Mouse (Mus musculus): ENCODE measurements at regions not wholly inside any gene's neighbourhood (a gene's known extent, or its start where the extent isn't known, plus 50 kb on each side); places are given as distances from the start of the nearest gene placed in this dataset.
A peak's percentile ranks its signal among the peaks of the same experiment; 100 is the strongest.

DNA sequence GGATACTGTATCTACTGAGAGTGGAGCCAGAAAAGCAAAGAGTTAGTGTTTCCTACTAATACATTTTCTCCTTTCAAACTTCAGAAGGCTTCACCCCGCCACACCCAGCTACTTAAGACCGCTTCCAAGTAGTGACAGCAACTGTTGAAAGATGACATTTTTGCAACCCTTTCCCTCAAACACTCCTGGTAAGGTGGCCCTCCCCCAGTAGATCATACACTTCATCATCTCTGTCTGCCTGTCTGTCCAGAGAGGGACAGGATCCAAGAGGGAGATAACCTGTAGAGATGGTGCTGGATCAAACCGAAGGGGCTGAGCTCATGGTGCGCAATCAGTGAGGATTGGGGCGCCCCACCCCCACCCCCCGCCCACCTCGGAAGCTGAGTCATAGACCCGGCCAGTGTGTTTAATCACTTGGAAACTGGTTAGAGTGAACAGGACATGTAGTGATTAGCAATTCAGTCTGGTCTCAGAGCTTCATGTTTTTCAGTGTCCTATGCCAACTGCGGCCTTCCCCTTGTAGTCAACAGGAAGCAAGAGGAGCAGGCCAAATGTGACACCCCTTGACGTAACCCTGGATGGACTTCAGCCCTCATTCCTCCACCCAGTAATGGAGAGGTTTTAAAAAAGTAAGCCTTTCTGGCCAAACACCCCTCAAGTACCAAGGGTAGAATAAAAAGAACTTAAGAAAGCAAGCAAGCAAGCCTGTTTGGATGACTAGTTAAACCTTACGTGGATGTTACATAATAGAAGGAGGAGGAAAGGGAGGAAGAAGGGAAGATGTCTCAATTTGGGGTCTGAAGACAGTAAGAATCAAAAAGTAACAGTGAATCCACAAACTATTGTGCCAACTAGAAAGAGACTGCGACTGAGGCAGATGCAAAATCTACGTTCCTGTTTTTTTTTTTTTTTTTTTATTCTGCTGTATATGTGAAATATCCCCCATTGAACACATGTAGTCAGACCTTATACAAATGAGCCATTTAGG lies 2291.9 kb upstream of the Gm7489 start:
- TF ChIP-seq EP300 (IDR thresholded peaks at IDR 0.05) (no peak), CTCF (IDR thresholded peaks at IDR 0.05) (no peak)
- H3K4me1 ChIP-seq (ENCODE audit: insufficient read depth, low read depth, low read length), result peaks cover 5% of the 10 kb centered on the region; the same call in 1 of the 2 replicates
- H3K36me3 ChIP-seq (ENCODE audit: insufficient read depth, low read length), result no peaks in the 10 kb centered on the region
- peak overlapping the region; percentile 63 for H3K27ac ChIP-seq (ENCODE audit: low read length)
- DNase-seq (ENCODE audit: low spot score) (peak; percentile 78), ATAC-seq (peak; percentile 76)
- H3K27me3 ChIP-seq (replicated peaks; ENCODE audit: insufficient read depth, low read length), result no peaks in the 10 kb centered on the region
- H3K9ac ChIP-seq (replicated peaks; ENCODE audit: low read depth), result no peak overlapping the region
- peak overlapping the region; percentile 45; the same call in 1 of the 2 replicates for H3K4me2 ChIP-seq (replicated peaks; ENCODE audit: low read depth, low read length)
- H3K4me3 ChIP-seq (ENCODE audit: low read depth, low read length), result no peak overlapping the region
- H3K9me3 ChIP-seq (ENCODE audit: low read length), result no peaks in the 10 kb centered on the region
- WGBS, result 57% methylated on average over 13 of the region's 13 CpGs

GRCm38 (mm10) chr15:51594060-51594459 lies 2290.6 kb upstream of the Gm7489 start:
- H3K4me2 ChIP-seq (replicated peaks; ENCODE audit: low read depth, low read length), result no peak overlapping the region
- peaks cover 5% of the 10 kb centered on the region; the same call in 1 of the 2 replicates for H3K4me1 ChIP-seq (ENCODE audit: insufficient read depth, low read depth, low read length)
- TF ChIP-seq EP300 (IDR thresholded peaks at IDR 0.05) (no peak), CTCF (IDR thresholded peaks at IDR 0.05) (no peak)
- DNase-seq (ENCODE audit: low spot score), result no peak
- H3K4me3 ChIP-seq (ENCODE audit: low read depth, low read length), result no peak overlapping the region
- ATAC-seq, result no peak
- H3K27me3 ChIP-seq (replicated peaks; ENCODE audit: insufficient read depth, low read length), result no peaks in the 10 kb centered on the region
- H3K27ac ChIP-seq (ENCODE audit: low read length), result no peak overlapping the region
- 56% methylated on average over 5 of the region's 5 CpGs for WGBS
- H3K9me3 ChIP-seq (ENCODE audit: low read length), result no peaks in the 10 kb centered on the region
- H3K9ac ChIP-seq (replicated peaks; ENCODE audit: low read depth), result no peak overlapping the region
- H3K36me3 ChIP-seq (ENCODE audit: insufficient read depth, low read length), result no peaks in the 10 kb centered on the region

DNA sequence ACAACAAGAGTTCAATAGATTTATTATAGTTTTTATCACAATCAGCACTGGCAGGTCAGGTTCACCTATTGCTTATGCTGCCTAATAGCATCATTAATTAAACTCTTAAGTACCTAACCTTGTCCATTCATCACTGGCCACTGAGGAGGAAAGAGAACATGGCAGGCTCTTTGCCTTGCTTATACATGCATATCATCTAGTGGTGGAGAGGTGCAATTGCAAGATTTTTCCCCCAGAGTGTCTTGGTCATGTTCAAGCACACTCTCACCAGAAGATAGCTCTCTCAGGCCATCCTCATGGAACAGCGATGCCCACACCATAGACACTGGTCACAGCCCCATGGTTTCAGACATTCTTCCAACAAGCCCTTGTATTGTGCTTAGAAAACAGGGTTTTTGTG lies 2289.1 kb upstream of the Gm7489 start:
- no peak overlapping the region for H3K4me2 ChIP-seq (replicated peaks; ENCODE audit: low read depth, low read length)
- DNase-seq (ENCODE audit: low spot score) (peak; percentile 56), ATAC-seq (no peak)
- peak; percentile 83 for TF ChIP-seq CTCF (IDR thresholded peaks at IDR 0.05)
- no peak for TF ChIP-seq EP300 (IDR thresholded peaks at IDR 0.05)
- no peaks in the 10 kb centered on the region for H3K9me3 ChIP-seq (ENCODE audit: low read length)
- no peak overlapping the region for H3K4me3 ChIP-seq (ENCODE audit: low read depth, low read length)
- no peak overlapping the region for H3K27ac ChIP-seq (ENCODE audit: low read length)
- no peaks in the 10 kb centered on the region for H3K36me3 ChIP-seq (ENCODE audit: insufficient read depth, low read length)
- no peak overlapping the region for H3K9ac ChIP-seq (replicated peaks; ENCODE audit: low read depth)
- 80% methylated on average over 1 of the region's 1 CpGs for WGBS
- H3K27me3 ChIP-seq (replicated peaks; ENCODE audit: insufficient read depth, low read length), result no peaks in the 10 kb centered on the region
- peaks cover 5% of the 10 kb centered on the region; the same call in 1 of the 2 replicates for H3K4me1 ChIP-seq (ENCODE audit: insufficient read depth, low read depth, low read length)

DNA sequence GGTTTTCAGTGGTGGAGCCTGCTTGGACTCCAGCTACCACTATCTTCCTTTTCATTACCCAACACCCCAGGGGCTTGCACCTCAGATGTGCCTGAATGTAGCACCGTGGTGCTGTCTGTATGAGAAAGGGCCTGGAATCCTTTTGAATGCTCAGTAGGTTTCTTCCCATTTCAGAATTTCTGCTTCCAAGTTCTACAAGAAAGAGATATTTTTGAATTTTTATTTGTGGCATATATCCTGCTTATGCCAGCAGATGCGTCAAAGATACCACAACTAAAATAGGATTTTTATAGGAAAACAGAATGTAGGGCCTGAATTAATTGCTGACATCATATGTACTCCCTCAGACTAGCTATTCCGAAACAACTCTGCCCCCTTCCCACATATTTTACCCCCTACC lies 2286.9 kb upstream of the Gm7489 start:
- H3K9ac ChIP-seq (replicated peaks; ENCODE audit: low read depth), result no peak overlapping the region
- H3K9me3 ChIP-seq (ENCODE audit: low read length), result no peaks in the 10 kb centered on the region
- no peaks in the 10 kb centered on the region for H3K27me3 ChIP-seq (replicated peaks; ENCODE audit: insufficient read depth, low read length)
- DNase-seq (ENCODE audit: low spot score), result no peak
- TF ChIP-seq CTCF (IDR thresholded peaks at IDR 0.05) (no peak), EP300 (IDR thresholded peaks at IDR 0.05) (no peak)
- no peaks in the 10 kb centered on the region for H3K36me3 ChIP-seq (ENCODE audit: insufficient read depth, low read length)
- no peaks in the 10 kb centered on the region for H3K4me1 ChIP-seq (ENCODE audit: insufficient read depth, low read depth, low read length)
- H3K27ac ChIP-seq (ENCODE audit: low read length), result no peak overlapping the region
- WGBS, result 80% methylated on average over 3 of the region's 3 CpGs
- no peak overlapping the region for H3K4me2 ChIP-seq (replicated peaks; ENCODE audit: low read depth, low read length)
- no peak overlapping the region for H3K4me3 ChIP-seq (ENCODE audit: low read depth, low read length)
- ATAC-seq, result no peak

GRCm38 (mm10) chr15:51601128-51601855 lies 2283.4 kb upstream of the Gm7489 start:
- Histone ChIP-seq H3K9me3 (ENCODE audit: low read length) (no peaks in the 10 kb centered on the region), H3K4me1 (ENCODE audit: insufficient read depth, low read depth, low read length) (no peaks in the 10 kb centered on the region), H3K4me2 (replicated peaks; ENCODE audit: low read depth, low read length) (no peak overlapping the region), H3K27ac (ENCODE audit: low read length) (no peak overlapping the region), H3K27me3 (replicated peaks; ENCODE audit: insufficient read depth, low read length) (no peaks in the 10 kb centered on the region), H3K9ac (replicated peaks; ENCODE audit: low read depth) (no peak overlapping the region), H3K36me3 (ENCODE audit: insufficient read depth, low read length) (no peaks in the 10 kb centered on the region), H3K4me3 (ENCODE audit: low read depth, low read length) (no peak overlapping the region)
- DNase-seq (ENCODE audit: low spot score) (no peak), ATAC-seq (no peak)
- TF ChIP-seq CTCF (IDR thresholded peaks at IDR 0.05) (no peak), EP300 (IDR thresholded peaks at IDR 0.05) (no peak)
- WGBS, result 47% methylated on average over 8 of the region's 10 CpGs

- Histone ChIP-seq H3K27me3 (replicated peaks; ENCODE audit: insufficient read depth, low read length) (no peaks in the 10 kb centered on the region), H3K4me1 (ENCODE audit: insufficient read depth, low read depth, low read length) (no peaks in the 10 kb centered on the region), H3K4me2 (replicated peaks; ENCODE audit: low read depth, low read length) (no peak overlapping the region), H3K36me3 (ENCODE audit: insufficient read depth, low read length) (no peaks in the 10 kb centered on the region), H3K4me3 (ENCODE audit: low read depth, low read length) (no peak overlapping the region), H3K9me3 (ENCODE audit: low read length) (no peaks in the 10 kb centered on the region), H3K27ac (ENCODE audit: low read length) (no peak overlapping the region), H3K9ac (replicated peaks; ENCODE audit: low read depth) (no peak overlapping the region)
- no peak for TF ChIP-seq EP300 (IDR thresholded peaks at IDR 0.05)
- no peak for TF ChIP-seq CTCF (IDR thresholded peaks at IDR 0.05)
- WGBS, result 82% methylated on average over 6 of the region's 6 CpGs
- ATAC-seq (no peak), DNase-seq (ENCODE audit: low spot score) (no peak)
Measured at GRCm38 (mm10) chr15:51621455-51621854, 2263.3 kb upstream of the Gm7489 start.

Data from lung, postnatal 0 days (tissue).